Mouse (Mus musculus): ENCODE measurements at regions not wholly inside any gene's neighbourhood (a gene's known extent, or its start where the extent isn't known, plus 50 kb on each side); places are given as distances from the start of the nearest gene placed in this dataset.

GRCm38 (mm10) chr15:97499821-97500385 lies 205.7 kb downstream of the Rpap3 start:
- DNase-seq, result no peak

DNA sequence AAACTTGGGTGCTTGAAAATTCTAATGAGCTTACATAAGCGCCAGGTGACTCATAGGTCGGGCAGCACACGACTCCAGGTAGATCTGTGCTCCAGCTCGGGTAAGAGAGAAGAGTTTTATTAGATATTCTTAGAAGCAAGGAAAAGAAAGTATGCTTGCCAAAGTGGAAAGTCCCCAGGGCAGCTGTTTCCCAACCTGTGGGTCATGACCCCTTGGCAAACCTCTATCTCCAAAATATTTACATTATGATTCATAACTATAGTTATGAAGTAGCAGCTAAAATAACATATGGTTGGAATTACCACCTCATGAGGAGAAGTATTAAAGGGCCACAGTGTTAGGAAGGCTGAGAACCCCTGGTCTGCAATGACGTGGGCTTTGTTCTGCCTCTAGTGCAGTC lies 206.4 kb downstream of the Rpap3 start:
- DNase-seq, result no peak

DNA sequence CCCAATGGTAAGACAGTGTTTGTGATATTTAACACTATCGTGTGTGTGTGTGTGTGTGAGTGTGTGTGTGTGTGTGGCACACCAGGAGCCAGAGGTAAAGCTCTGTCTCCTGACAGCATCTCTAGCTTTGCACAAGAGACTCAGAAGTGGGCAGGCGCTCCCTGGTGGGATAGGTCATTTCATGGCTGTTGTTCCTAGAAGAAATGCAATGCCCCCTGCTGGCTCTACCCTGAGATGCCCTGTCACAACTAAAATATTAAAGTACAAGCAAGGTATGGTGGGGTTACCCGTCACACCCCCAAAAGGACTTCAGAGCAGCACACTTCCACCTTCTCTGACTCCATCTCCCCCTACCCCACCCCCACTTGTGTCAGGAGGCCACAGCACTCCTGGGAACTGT lies 207.2 kb downstream of the Rpap3 start:
- DNase-seq, result no peak

DNA sequence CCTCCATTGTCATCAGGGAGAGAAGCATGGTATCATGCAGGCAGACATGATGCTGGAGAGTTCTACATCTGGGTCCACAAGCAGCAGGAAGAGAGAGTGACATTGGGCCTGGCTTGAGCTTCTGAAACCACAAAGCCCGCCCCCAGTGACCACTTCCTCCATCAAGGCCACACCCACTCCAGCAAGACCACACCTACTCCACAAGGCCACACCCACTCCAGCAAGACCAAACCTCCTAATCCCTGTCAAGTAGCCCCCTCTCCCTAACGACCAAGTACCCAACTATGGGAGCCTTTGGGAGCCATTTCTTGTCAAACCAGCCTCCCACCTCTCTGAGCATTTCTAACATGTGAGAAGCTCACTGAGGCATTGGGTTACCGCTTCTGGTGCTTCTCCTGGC lies 209.6 kb downstream of the Rpap3 start:
- no peak for DNase-seq

DNA sequence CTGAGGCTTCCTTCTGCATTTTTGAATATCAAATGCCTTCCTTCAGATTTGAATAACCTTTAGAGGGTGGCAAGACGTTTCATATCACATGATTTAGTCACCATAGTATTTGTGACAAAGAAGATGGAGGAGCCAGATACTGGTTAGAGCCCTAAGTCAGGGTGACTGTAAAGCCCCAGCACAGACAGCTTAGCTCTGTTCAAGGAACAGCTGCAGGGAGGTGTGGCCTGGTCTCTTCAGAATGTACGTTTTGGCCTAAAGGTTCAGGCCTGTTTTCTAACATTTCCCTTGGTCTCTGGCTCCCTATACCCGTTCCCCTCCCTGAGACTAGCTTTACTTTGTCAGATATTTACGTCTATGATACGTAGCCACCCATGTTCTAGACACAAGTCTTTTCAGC lies 212.3 kb downstream of the Rpap3 start:
- no peak for DNase-seq

GRCm38 (mm10) chr15:97491796-97492195 lies 213.8 kb downstream of the Rpap3 start:
- DNase-seq, result no peak

- DNase-seq, result no peak
Measured at GRCm38 (mm10) chr15:97487425-97487824, 218.2 kb downstream of the Rpap3 start.

DNA sequence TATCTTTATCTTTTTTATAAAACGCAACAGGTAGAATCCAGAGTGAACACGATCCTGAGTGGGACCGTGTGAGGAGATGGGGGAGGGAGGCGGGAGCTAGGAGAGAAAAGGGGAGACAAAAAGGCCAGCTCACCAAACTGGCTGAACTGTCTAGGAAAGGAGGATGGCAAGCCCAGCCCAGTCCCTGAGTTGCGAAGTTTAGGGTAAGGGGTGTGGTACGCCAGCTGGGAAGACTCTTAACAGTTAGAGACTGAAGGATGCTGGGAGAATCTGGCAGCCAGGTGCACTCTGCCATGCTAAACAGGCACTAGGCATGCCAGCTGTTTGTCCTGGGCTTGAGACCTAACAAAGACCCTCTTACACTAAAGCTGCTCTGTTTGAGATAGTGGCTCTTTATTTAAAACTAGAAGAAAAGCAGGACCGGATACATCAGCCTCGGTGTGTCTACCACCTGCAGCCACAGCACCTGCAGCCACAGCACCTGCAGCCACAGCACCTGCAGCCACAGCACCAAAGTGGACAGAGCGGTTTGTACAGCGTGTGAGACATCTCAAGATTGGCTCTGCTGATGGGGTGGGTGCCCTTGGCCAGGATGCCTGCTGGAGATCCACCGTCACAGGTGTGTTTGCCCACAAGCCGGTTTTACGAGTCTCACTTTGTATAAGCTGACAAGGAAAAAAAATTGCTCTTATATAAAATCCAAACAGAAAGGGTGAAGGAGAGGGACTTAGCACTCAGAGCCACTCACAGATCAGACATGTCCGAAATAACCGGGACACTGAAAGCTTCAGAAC lies 225.1 kb upstream of the Amigo2 start:
- DNase-seq, result no peak

GRCm38 (mm10) chr15:97471476-97471875 lies 224.4 kb upstream of the Amigo2 start:
- no peak for DNase-seq

DNA sequence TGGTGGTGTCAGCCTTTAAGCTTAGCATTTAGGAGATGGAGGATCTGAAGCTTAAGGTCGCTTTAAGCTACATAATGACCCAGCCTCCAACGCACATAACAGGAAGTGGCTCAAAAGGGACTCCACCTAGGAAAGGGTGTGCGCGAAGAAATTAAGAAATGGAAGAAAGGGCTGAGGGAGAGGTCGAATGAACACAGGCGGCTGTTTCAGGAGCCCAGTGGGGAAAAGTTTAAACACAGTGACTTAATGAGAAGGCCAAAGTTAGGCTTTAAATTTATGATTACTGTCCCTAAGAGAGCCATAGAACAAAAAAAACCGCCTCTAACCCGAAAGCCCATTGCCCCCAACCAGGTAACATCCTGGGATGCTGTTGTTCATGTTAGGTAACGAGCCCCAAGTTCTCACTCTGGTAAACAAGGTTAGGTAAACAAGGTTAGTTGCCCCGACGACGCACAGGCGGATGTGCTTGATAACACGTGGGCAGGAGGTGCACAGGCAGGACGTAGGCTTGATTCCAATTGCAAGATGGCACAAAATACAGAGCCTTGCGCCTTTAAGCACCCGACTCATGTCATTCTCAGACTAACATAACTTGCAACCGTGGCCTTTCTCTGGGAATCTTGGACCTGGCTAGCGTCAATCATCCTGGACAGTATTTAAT lies 222.7 kb upstream of the Amigo2 start:
- DNase-seq, result no peak

- no peak for DNase-seq
Measured at GRCm38 (mm10) chr15:97468732-97469683, 221.9 kb upstream of the Amigo2 start.

DNA sequence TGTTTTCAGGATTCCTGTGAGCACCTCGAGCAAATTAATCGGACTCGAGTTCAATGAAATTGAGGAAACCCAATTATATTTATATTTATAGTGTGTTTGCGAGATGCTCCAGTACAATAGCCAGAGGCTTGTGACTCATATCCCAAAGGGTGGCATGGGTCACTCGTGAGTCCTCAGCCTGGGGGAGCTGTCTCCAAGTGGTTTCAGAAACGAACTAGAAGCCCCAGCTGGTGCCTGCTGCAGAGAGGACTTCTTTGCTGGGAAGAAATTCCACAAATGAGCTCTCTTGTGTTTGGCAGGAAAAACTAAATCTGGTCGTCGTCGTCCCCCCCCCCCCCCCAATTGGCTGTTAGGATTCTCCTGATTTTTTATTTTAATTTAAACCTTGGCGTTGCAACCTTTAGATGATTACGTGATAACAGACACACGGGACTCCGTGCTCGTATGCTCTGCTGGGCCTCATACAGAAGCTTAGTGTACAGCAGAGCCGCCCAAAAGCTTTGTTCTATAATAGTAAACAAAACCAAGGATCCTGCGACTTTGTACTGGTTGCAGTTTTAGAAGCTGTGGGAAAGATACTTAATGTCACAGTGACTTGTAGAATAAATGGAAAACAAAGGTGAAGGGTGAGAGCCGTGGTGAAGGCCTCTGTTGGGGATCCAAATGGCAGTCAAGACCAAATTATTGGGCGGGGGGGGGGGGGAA lies 220.8 kb upstream of the Amigo2 start:
- no peak for DNase-seq

- no peak for DNase-seq
Measured at GRCm38 (mm10) chr15:97466906-97467465, 219.9 kb upstream of the Amigo2 start.

DNA sequence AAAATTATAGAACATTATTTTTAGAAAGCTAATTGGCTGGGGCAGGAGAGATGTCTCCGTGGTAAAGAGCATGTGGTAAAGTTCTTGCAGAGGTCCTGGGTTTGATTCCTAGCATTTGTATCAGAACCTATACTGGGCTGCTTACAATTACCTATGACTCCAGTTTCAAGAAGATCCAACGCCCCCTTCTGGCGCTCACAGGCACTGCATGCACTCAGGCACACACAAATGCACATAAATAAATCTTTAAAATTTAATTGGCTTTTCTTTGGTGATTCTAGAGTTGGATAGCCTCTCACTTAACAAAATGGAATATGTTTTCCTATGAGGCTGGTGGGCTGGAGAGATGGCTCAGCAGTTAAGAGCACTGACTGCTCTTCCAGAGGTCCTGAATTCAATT lies 219.0 kb upstream of the Amigo2 start:
- DNase-seq, result no peak

- DNase-seq, result no peak
Measured at GRCm38 (mm10) chr15:97465366-97465765, 218.3 kb upstream of the Amigo2 start.

DNA sequence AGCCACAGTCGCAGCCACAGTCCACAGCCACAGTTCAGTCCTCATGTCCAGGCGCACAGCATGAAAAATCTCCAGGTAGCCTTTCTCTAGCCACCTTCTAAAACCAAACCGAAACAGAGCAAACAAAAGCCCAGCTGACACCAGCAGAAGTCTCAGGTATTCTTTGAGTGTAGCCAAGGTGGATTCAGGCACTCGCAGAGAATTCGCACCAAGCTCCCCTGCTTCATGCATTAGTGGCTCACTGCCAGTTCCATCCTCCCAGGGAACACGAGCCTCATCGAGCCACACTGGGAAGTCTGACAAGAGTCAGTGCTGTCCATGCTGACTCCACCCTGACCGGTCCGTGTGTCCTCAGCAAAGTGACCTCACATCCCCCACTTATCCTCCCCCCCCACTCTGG lies 217.7 kb upstream of the Amigo2 start:
- no peak for DNase-seq

GRCm38 (mm10) chr15:97462587-97462986 lies 215.5 kb upstream of the Amigo2 start:
- DNase-seq, result no peak

DNA sequence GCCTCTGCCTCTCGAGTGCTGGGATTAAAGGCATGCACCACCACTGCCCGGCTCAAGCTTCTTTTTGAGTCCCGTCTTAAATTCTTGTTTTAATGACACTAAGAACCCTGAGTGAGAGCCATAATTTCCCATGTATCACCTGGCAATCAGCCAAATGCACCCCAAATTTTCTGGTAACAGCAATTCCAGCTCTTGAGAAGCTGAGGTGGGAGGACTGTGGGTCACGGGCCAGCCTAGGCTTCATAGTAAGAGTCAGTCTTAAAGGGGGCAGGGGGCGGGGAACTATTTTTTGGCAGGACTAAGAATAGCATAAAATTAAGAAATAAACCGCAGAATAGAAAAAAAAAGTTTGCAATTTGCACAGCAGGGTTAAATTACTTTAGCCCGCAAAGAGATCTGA lies 214.9 kb upstream of the Amigo2 start:
- DNase-seq, result no peak

DNA sequence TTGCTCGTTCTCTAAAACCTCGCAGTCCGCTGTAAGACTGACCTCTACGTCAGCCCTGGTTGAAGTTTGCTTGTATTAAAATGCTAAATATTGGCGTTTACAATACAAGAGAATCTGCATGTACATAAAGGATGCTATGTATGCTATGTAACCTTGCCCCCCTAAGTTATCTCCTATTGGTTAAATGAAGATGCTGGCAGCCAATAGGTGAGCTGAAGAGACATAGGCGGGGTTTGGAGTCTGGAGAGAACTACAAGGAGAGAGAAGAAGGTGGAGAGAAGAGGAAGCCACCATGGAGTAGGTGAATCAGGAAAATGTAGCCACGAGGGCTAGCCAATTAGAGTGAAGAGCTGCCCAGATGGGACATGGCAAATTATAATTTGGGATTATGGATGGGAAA lies 214.0 kb upstream of the Amigo2 start:
- no peak for DNase-seq

- no peak for DNase-seq
Measured at GRCm38 (mm10) chr15:97460360-97460719, 213.3 kb upstream of the Amigo2 start.

DNA sequence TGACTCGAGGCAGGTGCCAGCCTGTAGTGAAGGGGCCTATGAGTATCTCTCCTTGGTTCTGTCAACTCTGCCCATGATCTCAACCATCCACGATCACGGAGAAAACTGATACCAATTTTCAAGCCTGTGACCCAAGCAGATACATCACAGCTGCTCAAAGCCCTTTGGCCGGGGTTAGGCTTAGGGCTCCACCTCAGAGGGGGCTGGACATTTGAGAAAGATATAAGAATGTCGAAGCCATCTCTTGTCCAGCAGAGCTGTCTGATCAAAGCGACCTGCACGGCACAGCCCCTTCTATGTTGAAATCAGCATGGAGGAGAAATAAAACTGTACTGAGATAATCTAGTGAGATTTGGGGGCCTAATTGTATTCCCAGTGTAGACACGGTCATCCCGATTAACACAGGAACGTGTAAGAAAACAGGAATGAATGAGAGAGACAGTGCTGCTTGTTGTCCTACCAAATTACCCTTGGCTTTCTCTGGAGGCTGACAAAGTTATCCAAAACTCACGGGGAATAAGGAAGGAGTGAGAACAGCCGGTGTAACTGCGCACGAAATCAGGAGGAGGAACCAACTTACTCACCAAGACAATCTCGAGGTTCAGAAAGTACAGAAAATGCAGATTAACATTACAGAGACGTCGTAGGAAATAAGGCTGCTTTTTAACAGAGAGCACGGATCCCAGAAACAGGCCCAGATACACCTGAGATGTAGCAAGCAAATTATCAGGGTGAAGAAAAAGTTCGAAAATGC lies 212.7 kb upstream of the Amigo2 start:
- DNase-seq, result no peak
